Mouse (Mus musculus) lung, postnatal 0 days (tissue): Measurements from ENCODE around the gene Ran. TPM values are rescaled to one million over a fixed set of nuclear protein-coding genes. Genes with fewer than 3 reads are reported as not detected.

Experiments used
- ATAC-seq: fragments of 200-750 bp; cut with Nextera tagmentation; 2 replicates; pipeline ENCODE4 v1.8.0; 2017; ENCODE audit warnings: moderate library complexity
- DNase-seq: peaks from one replicate; pipeline ENCODE4 v3.0.0-alpha.2; 2016; ENCODE audit warnings: low spot score
- H3K27ac ChIP-seq: fragments of 300-500 bp; sonication (generic); 2 replicates; pipeline ENCODE4 v1.5.1; 2014; ENCODE audit warnings: antibody characterized with exemption, mild to moderate bottlenecking, low read length, mixed read lengths
- H3K27me3 ChIP-seq: fragments of 300-500 bp; sonication (generic); replicated peaks from 2 replicates; pipeline ENCODE4 v1.6.1; 2014; ENCODE audit warnings: low read length, mixed read lengths; ENCODE audit not compliant: insufficient read depth
- H3K36me3 ChIP-seq: fragments of 300-500 bp; sonication (generic); 2 replicates; pipeline ENCODE4 v1.6.1; 2014; ENCODE audit warnings: low read length, mixed read lengths; ENCODE audit not compliant: insufficient read depth
- H3K4me1 ChIP-seq: fragments of 300-500 bp; sonication (generic); 2 replicates; pipeline ENCODE4 v1.6.1; 2014; ENCODE audit warnings: antibody characterized with exemption, low read depth, low read length, mixed read lengths; ENCODE audit not compliant: insufficient read depth
- H3K4me2 ChIP-seq: fragments of 300-500 bp; sonication (generic); replicated peaks from 2 replicates; pipeline ENCODE4 v1.6.1; 2014; ENCODE audit warnings: low read depth, mild to moderate bottlenecking, low read length, moderate library complexity, mixed read lengths
- H3K4me3 ChIP-seq: fragments of 300-500 bp; sonication (generic); 2 replicates; pipeline ENCODE4 v1.5.1; 2014; ENCODE audit warnings: low read depth, low read length
- H3K9ac ChIP-seq: fragments of 300-500 bp; sonication (generic); replicated peaks from 2 replicates; pipeline ENCODE4 v1.6.1; 2014; ENCODE audit warnings: low read depth, mild to moderate bottlenecking
- H3K9me3 ChIP-seq: fragments of 300-500 bp; sonication (generic); 2 replicates; pipeline ENCODE4 v1.6.1; 2016; ENCODE audit warnings: low read length, mixed read lengths
- CTCF ChIP-seq: IDR thresholded peaks from 2 replicates; pipeline ENCODE4 v1.5.1; 2016; ENCODE audit warnings: antibody characterized with exemption, mild to moderate bottlenecking
- EP300 ChIP-seq: IDR thresholded peaks from 2 replicates; pipeline ENCODE4 v1.6.1; 2016; ENCODE audit warnings: antibody characterized with exemption, mild to moderate bottlenecking, control low read depth
- WGBS: fragments of 180-500 bp; shearing (Covaris S2); extraction: QIAGEN DNeasy Blood & Tissue Kit; methylation state at CpG from one replicate; pipeline ENCODE4 v1.1.7; 2014; 5-methylcytosine and 5-hydroxymethylcytosine counted together
- polyA plus RNA-seq: library from polyadenylated mRNA; unstranded; fragments of >200 nt; fragmentation: Nextera tagmentation; extraction: Ambion mirVana; gene quantifications from 2 replicates; pipeline ENCODE4 v1.2.1, GENCODE M21; 2015

Gene Ran
- polyA plus RNA-seq, 1 experiment from 2014 or later = 126 TPM

DNA sequence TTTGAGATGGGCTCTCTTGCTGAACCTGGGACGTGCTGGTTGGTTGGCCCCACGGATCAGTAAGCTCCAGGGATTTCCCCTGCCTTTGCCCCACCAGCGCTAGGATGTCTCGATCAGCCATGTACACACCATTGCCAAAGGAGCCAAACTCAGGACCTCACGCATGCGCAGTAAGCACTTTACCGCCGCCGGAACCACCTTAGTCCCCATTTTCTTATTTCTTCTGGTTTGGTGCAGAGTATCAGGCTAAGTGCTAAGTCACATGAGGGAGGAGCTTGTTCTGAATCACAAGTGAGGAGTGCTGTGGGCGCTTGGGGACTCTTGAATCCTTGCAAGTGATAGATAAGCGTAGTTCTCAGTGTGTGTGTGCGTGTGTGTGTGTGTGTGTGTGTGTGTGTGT, 45.4 kb downstream of the Ran start:
- no peaks in the 10 kb centered on the region for H3K9me3 ChIP-seq
- H3K36me3 ChIP-seq = no peaks in the 10 kb centered on the region
- WGBS = 77% methylated on average over 12 of the region's 12 CpGs
- H3K27ac ChIP-seq = no peak overlapping the region
- 0 out of 2 replicates have a peak, but pooled peaks cover 4% of the 10 kb centered on the region for H3K27me3 ChIP-seq
- ATAC-seq = no peak
- TF ChIP-seq EP300 (no peak), CTCF (no peak)
- DNase-seq = no peak
- no peak overlapping the region for H3K4me2 ChIP-seq
- no peak overlapping the region for H3K4me3 ChIP-seq
- H3K9ac ChIP-seq = no peak overlapping the region
- no peaks in the 10 kb centered on the region for H3K4me1 ChIP-seq

DNA sequence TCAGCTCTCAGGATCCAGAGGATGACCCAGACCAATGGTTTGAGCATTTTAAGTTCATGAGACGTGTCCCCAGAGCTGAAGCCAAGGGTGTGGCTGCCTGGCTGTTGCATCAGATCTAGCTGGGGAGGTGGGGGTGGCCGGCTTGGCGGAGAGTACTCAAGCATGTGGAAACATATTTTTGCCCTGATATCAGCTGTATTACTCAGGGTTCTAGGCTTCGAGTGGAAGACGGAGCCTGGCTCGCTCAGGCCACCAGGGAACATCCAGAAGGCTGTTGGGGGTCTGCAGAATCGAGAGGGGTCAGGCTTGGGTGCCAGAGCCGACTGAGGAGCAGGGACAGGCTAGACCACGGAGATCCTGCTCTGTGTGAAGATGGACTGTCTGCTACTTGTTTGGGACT, 46.1 kb downstream of the Ran start:
- DNase-seq = peak; percentile 73
- Histone ChIP-seq H3K4me2 (no peak overlapping the region), H3K36me3 (no peaks in the 10 kb centered on the region), H3K4me1 (no peaks in the 10 kb centered on the region), H3K9ac (no peak overlapping the region), H3K4me3 (no peak overlapping the region), H3K27me3 (0 out of 2 replicates have a peak, but pooled peaks cover 4% of the 10 kb centered on the region), H3K27ac (no peak overlapping the region), H3K9me3 (no peaks in the 10 kb centered on the region)
- peak; percentile 68 for ATAC-seq
- no peak for TF ChIP-seq EP300
- TF ChIP-seq CTCF = no peak
- 40% methylated on average over 9 of the region's 9 CpGs for WGBS

DNA sequence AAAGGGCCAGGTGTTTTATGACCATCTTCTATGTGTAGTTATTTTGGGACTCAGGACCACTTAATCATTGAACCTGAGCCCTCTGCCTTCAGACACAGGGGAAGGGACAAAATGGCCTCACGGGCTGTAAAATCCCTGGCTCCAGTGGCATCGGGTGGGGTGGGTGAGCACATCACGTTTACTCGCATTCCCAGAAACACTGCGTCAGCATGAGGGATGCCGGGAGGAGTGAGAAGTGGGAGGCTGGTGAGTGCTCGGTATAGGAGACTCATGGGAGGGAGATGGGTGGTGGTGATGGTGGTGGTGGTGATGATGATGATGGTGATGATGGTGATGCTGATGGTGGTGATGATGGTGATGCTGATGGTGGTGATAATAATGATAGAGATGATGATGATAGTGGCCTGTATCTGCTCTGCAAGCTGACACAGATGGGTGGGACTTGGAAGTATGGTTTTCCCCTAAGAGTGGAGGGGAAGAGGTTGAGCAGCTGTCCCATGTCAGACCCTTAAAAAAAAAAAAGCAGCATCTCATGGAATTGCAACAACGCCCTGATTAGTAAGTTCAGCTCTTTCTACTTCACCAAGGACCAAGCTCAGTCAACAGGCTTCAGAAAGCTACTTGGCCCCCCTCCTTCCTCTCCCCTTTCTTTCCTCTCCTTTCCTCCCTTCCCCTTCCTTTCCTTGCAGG, 46.8 kb downstream of the Ran start:
- no peaks in the 10 kb centered on the region for H3K9me3 ChIP-seq
- H3K27ac ChIP-seq = no peak overlapping the region
- peak; percentile 52 for DNase-seq
- no peak overlapping the region for H3K4me3 ChIP-seq
- H3K27me3 ChIP-seq = no peaks in the 10 kb centered on the region
- H3K9ac ChIP-seq = no peak overlapping the region
- WGBS = 79% methylated on average over 8 of the region's 8 CpGs
- H3K4me2 ChIP-seq = no peak overlapping the region
- no peaks in the 10 kb centered on the region for H3K36me3 ChIP-seq
- no peak for TF ChIP-seq CTCF
- no peak for TF ChIP-seq EP300
- peak; percentile 26 for ATAC-seq
- H3K4me1 ChIP-seq = no peaks in the 10 kb centered on the region

DNA sequence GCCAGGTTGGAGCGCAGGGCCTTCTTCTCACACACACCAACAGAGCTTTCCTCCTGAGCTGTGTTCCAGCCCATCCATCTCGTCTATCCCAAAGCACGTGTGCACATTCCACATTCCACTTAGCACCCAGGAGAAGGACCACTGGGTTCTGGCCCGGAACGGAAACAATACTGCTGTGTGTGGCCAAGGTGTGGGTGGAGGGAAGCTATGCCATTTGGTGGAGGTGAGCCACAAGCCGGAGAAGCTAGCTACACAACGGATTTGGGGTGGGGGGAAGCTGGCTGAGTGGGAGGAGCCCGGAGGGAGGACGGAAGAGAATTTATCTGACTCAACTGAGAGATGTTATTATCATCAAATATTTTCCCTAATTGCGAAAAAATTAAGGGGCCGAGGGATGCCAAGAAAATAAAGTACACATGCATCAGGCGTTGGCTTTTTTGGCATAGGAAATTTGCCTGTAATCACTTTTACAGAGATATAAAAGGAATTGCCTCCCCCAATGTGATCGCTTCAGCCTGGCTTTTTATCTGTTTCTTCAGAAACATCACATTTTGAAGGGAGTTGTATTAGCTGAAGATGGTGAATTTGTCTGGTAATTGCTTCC, 47.5 kb downstream of the Ran start:
- 46% methylated on average over 13 of the region's 13 CpGs for WGBS

DNA sequence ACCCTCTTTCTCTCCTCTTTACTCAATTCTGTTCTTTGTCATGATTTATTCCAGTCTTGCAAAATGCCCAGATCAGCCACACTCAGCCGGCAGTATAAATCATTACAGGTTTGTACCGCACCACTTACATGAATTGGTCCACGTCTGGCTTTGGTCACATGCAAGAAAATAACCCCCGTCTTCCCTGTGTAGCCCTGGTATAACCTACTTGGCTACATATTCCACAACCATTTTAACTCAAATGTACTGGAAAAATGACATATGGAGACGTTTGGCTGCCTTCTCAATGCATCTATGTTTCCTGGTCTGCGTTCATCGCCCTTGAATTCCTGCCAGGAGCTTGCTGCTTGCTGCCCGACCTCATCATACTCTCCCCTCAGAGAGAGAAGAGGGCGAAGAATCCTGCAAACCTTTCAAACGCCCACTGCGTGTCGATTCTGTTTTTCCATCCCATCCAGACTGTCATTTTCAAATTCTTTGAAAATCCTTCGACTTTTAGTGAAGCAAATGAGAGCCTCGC, 52.0 kb downstream of the Ran start:
- no peak for DNase-seq
- Histone ChIP-seq H3K4me2 (no peak overlapping the region), H3K27ac (no peak overlapping the region), H3K4me3 (no peak overlapping the region), H3K27me3 (no peaks in the 10 kb centered on the region), H3K9me3 (no peaks in the 10 kb centered on the region), H3K4me1 (no peaks in the 10 kb centered on the region), H3K9ac (no peak overlapping the region), H3K36me3 (no peaks in the 10 kb centered on the region)
- no peak for ATAC-seq
- TF ChIP-seq EP300 = no peak
- no peak for TF ChIP-seq CTCF
- WGBS = 63% methylated on average over 14 of the region's 14 CpGs

More for the DNA sequence above, 47.5 kb downstream of the Ran start:
- ATAC-seq (peak; percentile 14), DNase-seq (peak; percentile 35)
- Histone ChIP-seq H3K9me3 (no peaks in the 10 kb centered on the region), H3K27me3 (no peaks in the 10 kb centered on the region), H3K27ac (no peak overlapping the region), H3K4me2 (no peak overlapping the region), H3K36me3 (no peaks in the 10 kb centered on the region), H3K9ac (no peak overlapping the region), H3K4me1 (no peaks in the 10 kb centered on the region), H3K4me3 (no peak overlapping the region)
- TF ChIP-seq CTCF (no peak), EP300 (no peak)

DNA sequence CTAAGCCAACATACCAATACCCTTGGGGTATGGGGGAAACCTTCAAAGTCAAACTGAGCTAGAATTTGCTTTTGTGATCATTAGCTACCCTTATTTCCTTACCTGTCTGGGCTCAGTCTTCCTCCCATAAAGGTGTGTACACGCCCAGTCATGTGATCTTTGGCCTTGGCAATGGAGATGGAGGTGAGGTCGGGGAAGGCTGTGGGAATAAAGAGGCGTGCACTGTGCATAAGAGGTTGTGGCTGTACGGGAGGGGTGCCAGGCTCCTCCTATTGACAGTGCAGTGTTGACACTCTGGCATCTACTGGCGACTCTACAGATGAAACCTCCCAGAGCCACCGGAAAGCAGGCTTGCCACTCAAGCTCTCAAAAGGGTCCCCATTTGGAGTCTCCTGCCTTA, 53.5 kb downstream of the Ran start:
- H3K9ac ChIP-seq = no peak overlapping the region
- H3K9me3 ChIP-seq = no peaks in the 10 kb centered on the region
- no peaks in the 10 kb centered on the region for H3K27me3 ChIP-seq
- no peak overlapping the region for H3K4me2 ChIP-seq
- no peaks in the 10 kb centered on the region for H3K36me3 ChIP-seq
- 40% methylated on average over 6 of the region's 6 CpGs for WGBS
- no peak for DNase-seq
- H3K27ac ChIP-seq = no peak overlapping the region
- no peak for ATAC-seq
- H3K4me3 ChIP-seq = no peak overlapping the region
- TF ChIP-seq EP300 = no peak
- no peak for TF ChIP-seq CTCF
- H3K4me1 ChIP-seq = no peaks in the 10 kb centered on the region

Other genes starting within 250 kb of the Ran start
- not detected in 2 replicates for gene Rimbp2, start 66.6 kb upstream of the Ran start, polyA plus RNA-seq
- gene Stx2, start 11.5 kb upstream of the Ran start, polyA plus RNA-seq = 15.1 and 18.2 TPM in 2 replicates
- gene Adgrd1, start 76.7 kb downstream of the Ran start, polyA plus RNA-seq = 1.5 and 1.8 TPM in 2 replicates